Mouse (Mus musculus) telencephalon, adult 2 months (tissue): ENCODE measurements around the gene Wdtc1.

ENCODE experiments used
- DNase-seq: peaks from one replicate; pipeline ENCODE4 v3.0.0-alpha.2; 2011; ENCODE audit warnings: low read depth, low spot score

Wdtc1 gene

DNA sequence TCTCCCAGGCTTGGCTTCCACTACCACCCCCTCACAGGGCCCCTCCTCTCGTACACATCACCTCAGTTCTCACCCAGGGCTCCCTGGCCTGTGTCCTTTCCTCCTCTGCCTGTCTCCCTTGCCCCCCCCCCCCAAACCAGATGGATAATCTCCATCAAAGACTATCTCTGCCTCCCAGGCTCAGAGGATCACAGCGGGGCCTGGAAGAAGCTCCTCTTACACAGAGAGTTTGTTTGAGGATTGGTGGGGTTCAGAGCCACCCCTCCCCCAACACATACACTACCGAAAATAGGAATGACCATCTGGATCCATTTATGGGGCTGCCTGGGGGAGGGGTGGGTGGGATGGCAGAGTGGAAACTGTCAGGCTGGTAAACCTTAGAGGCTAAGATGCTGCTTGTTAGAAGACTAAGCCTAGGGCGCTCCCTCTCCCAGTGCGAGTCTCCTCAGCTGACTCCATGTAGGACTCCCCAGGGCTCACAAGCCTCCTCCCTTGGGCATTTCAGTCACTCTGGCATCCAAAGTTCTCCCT is 71.3 kb downstream of the Wdtc1 start:
- DNase-seq: no peak

DNA sequence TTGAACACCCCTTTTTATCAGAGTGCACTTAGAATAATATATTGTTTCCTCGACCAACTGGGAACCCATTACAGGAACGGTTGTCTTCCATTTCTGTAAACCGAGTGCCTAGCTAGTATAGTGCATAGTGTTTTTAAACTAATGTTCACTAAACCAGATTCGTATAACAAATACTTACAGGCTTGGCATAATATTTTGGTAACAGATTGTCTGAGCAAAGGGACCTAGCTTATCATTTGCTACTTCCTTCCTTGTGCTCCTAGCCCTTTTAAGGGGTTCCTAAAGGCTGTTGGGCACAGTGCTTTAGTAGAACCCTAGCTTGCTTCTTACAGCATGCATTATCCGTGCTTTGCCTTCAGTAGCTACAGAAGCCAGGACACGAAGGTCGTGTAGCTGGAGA is 71.8 kb downstream of the Wdtc1 start:
- no peak for DNase-seq

DNA sequence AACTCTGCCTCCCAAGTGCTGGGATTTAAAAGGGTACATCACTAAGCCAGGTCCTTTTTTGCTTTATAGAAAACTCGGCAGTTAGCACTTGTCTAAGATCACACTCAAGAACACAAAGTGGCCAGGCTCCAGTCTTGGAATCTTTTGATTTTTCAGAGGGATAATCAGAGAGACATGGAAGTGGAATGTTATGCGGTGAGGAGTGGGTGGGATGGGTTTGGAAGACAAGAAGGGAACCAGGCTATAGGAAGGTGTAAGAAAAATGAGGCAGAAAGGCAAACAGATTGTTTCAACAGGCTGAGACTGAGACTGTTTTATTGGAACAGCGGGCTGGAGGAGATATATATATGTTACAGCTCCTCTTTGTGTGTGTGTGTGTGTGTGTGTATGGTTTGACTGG is 74.8 kb downstream of the Wdtc1 start:
- DNase-seq: no peak

DNA sequence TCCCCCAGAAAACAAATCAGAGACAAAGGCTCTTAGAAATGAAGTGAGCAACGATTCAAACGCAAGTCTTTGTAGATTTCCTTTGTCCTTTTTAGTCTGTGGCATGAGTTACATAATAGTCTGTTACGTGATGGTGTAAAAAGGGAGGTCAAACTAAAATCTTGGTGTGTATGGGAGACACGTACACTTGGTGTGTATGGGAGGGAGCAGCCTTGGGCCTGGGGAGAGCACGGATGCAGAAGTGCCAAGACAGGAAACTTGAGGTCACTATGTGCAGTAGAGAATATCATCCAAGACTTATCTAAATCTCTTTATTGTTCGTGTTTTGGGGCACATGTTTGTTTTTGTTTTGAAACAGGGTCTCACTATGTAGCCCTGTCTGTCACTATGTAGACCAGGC is 75.2 kb downstream of the Wdtc1 start:
- DNase-seq: no peak

DNA sequence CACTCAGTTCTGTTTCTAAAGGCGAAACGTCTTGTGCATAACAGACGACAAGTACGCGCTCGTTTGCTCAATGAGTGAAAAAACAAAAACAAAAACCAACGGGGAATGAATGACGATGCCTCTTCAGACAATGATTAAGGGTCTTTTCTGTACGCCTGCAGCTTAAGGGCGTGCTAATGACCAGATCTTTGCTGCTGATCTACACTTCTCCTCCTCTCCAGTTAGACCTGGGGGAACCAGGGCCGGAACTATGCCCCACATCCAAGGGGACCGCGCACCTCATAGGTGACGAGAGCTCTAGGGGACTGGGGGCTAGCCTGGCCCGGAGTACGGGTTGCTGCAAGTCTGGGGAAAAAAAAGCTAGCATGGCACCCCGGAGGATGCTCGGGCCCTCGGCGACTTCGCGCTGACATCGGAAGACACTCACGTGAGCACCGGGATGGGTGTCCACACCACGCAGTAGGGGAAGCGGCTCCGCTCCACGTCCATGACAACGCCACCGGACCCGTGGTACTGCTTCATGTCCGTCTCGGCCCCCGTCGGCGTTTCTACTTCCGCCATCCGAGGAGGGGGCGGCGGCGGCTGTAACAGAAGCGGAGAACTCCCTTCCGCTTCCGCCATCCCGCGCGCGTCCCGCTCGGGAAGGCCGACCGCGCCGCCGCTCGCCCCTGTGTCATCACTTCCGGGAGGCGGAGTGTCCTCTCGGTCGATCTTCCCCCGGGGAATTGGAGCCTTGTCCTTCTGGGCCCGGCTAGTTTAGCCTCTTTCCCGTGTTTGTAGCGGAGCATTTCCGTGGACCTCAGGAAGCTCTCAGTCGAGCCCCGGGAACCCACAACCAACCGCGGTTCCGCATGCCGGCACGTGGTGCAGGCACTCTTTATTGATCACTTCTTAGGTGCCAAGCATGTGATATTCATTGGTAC is 75.9 kb downstream of the Wdtc1 start, which contains the start of gene Tmem222:
TSS of gene Tmem222 (minus strand) at position 689 of the 923 bp plus-strand sequence.
- DNase-seq: peak; percentile 97

DNA sequence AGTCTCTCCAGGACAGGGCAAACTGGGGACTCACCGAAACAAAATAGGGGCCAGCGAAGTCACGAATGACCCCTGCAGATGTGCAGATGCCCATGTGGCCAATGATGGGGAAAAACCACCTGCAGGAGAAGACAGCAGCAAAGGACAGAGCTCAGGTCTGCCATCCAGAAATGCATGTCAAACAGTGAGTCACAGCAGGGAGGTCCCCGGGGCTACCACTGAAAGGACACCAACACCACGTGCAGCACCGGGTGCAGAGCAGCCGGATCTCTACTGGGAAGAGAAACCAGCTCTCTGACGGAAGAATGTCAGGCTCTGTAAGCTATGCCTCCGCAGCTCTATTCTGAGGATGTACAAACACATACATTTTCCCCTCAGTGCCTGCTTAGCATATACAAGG is 82.4 kb downstream of the Wdtc1 start:
- DNase-seq: no peak

DNA sequence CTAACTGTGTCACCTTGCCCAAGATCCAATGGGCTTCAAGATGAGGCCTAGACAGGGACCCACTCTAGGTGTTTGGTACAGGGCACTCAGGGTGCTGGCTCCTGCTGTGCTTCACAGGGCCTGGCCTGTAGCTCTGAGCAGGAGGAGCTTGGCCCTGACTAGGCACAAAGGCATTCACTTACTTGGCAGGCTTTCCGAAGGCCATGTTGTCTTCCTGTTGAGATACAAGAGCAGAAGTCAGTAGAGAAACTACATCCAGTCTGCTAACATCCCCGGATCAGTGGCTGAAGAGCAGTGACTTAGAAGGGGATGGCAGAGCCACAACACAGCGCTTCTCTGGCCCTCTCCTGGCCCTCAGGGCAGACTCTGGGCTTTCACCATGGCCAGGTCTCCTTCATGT is 83.7 kb downstream of the Wdtc1 start:
- DNase-seq: no peak

DNA sequence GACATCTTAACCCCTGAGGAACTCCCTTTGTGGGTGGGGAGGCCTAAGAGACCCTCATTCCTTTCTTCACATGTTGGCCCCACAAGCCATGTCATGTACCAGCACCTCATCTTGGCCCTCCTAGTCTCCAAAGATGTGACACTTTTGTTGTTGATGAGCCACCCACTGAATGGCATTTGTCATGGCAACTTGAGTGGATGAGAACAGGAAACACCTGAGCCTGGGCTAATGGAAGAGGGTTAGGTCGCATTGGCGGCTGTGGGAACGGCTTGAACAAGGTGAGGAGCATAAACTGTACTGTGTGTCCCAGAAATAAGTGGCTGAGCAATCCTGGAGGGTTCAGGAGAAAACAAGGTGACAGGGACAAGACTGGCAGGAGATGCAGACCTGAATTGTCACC is 84.3 kb downstream of the Wdtc1 start:
- DNase-seq: no peak

DNA sequence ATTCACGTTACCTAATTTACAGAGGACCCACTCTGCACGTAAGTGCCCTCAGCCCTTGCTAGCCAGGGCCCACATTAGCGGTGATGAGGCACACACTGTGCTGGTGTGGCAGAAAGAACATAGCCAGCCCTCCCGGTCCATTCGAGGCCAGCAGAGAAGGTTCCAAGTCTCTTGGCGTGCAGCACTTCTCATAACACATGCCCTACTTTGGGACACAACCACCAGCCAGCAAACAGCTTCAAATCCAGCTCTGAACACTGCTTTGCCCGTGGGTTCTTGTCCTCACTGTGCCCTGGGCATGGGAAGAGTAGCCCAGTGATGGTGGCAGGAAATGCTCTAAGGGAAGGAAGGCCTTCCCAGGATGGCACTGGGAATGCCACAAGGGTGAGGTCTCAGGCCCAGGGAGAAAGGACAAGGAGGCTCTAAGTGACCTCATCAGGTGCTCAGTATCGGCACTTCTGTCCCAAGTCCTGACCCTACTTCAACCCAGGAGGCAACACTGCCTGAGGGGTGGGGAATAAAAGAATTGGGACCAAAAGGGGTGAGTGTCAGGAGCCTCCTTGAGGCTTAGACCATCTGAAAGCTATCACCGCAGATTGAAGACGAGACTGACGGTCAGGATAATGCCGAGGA is 86.9 kb downstream of the Wdtc1 start:
- no peak for DNase-seq

DNA sequence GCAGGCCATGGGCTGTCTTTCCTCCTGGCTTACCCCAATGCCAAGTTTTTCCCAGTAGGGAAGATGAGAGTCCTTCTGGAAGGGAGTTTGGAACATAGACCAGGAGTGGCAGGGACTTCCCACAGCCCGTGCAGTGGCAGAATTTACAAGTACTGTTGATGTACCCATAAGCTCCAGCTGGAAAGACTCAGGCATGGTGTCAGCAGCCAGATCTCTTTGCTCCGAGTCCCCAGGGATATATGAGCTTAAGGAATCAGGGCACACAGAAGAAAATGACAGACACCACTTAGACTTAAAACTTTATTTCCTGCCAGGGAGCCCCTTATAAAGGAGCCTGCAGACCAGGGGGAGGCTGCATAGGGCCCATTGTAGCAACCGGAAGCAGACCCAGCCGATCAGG is 87.5 kb downstream of the Wdtc1 start:
- no peak for DNase-seq

DNA sequence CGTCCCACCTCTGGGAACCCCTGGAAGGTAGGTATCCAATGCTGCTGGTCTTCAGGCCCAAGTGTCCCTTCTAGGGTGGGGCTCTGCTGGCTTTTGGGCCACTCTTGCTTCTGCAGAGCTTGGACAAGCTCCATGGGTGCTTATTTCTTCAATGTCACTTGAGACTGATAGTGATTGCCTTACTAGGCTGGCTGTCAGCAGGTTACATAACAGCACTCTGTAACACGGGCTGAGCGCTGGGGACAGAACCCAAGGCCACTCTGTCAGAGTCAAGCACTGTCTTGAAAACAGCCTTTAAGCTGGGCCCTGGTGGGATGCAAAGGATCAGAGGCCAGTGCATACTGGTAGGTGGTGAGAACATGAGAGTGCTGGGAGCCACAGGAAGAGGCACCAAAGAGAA is 88.0 kb downstream of the Wdtc1 start:
- DNase-seq: no peak

DNA sequence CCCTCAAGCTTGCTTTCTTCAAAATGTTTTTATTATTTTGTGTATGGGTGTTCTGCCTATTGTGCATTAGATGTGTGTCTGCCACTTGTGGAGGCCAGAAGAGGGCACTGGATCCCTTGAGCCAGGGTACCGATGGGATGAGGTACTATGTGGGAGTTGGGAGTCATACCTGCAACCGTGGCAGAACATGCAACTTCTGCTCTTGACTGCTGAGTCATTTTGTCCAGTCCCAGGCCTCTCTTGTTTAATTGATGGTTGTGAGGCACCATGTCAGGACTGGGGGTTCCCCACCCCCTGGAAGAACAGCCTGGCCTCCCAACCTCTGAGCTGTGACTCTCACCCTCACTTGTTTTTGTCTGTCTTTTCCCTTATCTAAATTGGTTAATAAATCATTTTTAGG is 88.7 kb downstream of the Wdtc1 start:
- no peak for DNase-seq

DNA sequence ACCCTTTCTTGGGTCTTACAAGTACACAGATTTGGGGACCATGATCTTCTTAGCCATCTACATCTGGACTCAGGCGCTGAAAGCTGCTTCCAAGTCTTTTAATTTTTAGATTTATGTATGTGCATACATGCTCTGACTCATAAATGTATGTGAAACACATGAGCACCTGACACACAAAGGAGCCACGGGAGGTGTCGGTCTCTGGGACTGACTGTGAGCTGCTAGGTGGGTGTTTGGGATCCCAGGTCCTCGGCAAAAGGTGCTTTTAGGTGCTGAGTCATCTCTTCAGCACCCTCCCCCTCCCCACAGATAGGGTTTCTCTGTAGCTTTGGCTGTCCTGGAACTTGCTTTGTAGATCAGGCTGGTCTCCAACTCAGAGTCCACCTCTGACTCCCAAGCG is 89.5 kb downstream of the Wdtc1 start:
- no peak for DNase-seq

DNA sequence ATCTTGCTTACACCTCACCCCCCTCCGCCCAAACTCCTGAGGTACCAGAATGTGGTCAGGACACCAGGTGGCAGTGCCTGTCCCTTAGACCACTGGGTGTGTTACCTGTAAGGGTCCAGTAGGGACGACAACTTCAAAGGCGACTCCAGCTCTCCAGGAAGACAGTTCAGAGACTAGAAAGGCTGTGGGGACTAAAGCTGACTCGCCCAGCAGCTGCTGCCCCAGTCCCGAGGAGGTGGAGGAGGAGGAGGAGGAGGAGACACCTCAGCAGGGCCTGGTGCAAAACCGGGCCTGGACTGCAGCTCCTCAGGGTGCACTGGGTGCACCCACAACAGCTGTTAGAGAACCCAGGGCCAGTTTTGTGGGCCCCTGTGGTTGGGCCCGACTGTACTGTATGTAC is 90.4 kb downstream of the Wdtc1 start, which contains the start of gene Sytl1:
TSS of gene Sytl1 (minus strand) at position 232 of the 400 bp plus-strand sequence.
- no peak for DNase-seq

DNA sequence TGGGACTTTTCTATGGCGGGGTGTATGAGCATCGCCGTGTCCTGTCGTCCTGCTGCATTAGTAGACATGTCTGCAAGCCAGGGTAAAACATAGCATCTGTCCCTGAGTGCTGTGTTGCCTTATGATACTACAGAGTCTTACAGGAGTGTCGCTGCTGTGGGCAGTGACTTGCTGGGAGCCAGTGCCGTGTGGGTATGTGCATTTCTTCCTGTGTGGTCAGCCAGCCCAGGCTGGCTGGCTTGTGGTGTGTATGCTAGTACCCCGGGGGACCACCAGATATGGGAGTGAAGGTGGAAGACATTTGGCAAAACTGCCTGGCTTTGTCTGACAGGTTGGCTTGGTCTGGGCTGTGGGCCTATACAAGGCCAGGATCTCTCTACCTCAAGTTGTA is 90.9 kb downstream of the Wdtc1 start:
- no peak for DNase-seq

DNA sequence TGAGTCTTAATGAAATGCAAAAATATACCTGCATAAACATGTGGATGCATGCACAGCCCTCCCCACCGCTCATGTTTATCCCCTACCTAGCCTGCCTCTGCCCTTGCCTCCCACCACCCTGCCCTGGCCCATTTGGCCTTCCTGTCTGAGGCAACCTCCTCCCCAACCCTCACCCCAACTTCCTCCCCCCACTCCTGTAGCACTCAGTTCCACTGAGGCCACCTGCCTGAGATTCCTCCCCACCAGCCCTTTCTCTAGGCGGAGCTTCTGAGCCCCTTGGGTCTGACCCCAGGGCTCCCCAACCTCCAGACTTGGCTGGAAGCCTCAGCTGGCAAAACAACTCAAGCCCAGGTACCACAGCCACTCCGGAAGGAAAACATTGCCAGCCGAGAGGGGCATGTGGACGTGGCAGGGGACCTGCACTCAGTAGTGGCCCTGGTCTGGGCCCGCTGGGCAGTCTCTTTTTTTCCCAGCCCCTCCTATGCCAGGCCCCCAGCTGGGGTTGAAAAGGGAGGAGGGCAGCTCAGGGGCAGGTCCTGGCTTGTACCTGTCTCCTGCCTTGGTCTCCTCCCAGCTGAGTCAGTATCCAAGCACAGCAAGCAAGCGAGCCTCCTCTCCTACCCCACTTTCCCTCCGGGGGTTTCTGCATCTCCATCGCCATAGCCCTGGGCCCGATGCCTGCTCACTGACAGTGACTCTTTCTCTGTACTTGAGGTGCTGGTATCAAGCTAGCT is 91.5 kb downstream of the Wdtc1 start:
- DNase-seq: no peak

DNA sequence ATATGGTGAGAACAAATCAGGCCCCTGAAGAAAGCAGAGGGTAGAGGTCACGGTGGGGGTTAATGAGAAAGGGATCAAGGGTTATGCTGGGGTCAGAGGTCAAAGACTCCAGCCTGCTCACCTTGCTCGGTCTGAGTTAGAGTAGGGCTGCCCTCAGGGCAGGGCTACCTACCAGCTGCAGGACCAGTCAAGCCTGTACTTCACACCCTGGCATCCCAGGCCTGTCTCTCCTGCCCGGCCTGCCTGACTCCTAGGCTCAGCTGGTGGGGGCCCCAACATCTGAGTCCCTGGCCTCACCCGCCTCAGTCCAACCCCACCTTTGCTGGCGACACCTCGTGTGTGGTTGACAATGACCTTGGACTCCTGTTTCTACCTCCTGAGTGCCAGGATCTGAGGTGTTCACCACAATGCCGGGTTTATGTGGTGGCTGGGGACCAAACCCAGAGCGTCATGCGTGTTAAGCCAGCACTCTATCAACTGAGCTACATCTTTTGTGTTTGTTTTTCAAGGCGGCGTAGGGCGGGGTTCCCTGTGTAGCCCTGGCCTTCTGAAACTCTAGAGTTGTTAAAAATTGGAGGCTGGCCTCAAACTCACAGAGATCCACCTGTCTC is 95.4 kb downstream of the Wdtc1 start:
- DNase-seq: no peak

DNA sequence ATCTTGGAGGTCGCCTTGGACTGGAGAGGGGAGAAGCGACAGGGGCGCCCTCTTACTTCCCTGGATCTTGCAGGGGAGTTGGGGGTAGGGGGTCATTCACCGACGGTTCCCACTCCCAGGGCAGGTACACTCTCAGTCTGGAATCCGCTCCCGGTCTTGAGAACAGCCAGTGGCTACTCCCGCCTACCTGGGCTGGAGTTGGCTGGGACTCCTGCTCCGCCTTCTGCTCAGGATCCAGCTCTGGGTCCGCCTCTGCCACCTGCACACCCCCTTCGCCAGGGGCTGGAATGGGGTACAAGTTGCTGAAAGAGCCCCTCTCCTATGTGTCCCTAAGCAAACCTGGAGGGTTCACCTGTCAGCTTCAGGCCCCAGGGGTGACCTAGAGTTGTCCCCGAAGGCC is 96.1 kb downstream of the Wdtc1 start:
- DNase-seq: no peak

DNA sequence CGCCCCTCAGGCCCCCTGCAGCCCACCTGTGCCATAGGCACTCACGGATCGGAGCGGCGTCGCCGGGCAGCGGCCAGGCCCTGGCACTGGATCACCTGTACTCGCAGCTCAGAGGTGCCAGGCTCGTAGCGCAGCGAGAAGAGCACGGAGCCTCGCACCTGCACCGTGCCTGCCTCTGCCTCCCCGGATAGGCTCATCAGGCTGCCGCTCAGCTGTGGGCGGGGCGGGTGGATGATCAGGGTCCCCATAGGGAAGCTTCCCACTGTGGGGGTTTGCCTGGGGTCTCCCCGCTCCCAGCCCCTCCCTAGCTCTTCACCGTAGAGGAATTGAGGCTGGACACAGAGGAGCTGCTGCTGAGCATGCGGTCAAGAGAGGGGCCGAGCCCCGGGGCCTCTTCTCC is 96.5 kb downstream of the Wdtc1 start:
- no peak for DNase-seq

DNA sequence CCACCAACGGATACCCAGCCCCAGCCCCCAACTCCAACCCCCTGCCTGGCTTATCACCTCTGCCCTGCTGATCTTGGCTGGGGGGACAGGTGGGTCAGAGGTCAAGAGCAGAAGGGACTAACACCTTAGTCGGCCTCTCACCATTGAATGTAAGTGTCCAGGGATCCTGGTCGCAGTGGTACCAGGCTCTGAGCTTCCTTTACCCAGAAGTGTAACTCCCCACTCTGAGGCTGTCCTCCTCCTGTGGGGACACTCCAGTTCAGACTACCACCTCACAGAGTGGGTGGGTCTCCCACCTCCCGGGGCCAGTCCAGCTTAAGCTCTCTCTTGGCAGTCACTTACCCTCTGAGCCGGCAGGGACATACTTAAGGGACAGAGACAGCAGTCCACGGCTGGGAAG is 97.9 kb downstream of the Wdtc1 start:
- no peak for DNase-seq

DNA sequence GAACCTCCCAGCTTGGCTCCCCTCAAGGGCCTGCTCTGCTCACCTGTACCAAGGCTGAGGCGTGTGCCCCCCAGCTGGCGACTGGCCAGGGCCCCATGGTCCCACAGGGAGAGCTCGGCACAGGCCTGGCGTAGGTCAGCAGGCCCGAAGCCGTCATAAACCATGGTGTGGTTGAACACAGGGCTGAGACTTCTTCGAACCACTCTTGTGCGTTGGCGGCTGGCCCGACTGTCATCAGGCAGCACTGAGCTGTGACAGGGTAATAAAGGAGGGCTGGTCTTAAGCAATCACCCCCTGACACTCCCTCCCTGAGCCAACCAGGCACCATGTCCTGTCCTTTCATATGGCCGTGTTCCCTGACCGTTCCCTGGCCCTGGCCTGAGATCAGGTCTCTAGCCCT is 99.9 kb downstream of the Wdtc1 start:
- DNase-seq: no peak

DNA sequence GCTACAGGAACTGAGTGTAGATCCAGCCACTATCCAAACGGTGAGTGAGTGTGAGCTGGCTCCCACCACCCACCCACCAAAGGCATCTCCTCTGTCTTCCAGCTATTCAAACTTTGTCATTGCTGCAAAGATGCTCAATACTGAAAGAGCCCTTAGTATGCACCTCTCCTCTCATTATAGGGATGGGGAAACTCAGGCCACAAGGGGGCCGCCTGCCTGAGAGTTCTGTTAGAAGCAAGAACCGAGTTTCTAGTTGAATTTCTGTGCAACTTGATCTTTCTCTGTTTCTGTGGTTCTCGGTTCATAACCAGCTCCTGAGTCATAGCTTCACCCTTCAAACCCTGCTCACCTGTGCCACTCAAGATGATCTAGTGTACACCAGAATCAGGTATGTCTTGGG is 101.2 kb downstream of the Wdtc1 start:
- DNase-seq: no peak
